Mouse (Mus musculus) embryonic facial prominence, embryonic 11.5 days (tissue): ENCODE results near the gene Erp27. TPM values are rescaled to one million over a fixed set of nuclear protein-coding genes. Genes with fewer than 3 reads are reported as not detected.

Experiments used
- ATAC-seq: fragments of 200-750 bp; cut with Nextera tagmentation; replicated peaks from 2 replicates; pipeline ENCODE4 v1.8.0; 2017; ENCODE audit warnings: low read depth; ENCODE audit not compliant: insufficient number of reproducible peaks, low FRiP score, low TSS enrichment
- DNase-seq: peaks from one replicate; pipeline ENCODE4 v3.0.0-alpha.2; 2015; ENCODE audit warnings: low spot score
- H3K27ac ChIP-seq: fragments of 300-500 bp; sonication (generic); replicated peaks from 2 replicates; pipeline ENCODE4 v1.5.1; 2014; ENCODE audit warnings: mild to moderate bottlenecking, low read depth, low read length, control low read depth
- H3K27me3 ChIP-seq: fragments of 300-500 bp; sonication (generic); 2 replicates; pipeline ENCODE4 v1.6.1; 2014; ENCODE audit warnings: mild to moderate bottlenecking, low read length, moderate library complexity, mixed read lengths; ENCODE audit not compliant: control insufficient read depth, insufficient read depth
- H3K36me3 ChIP-seq: fragments of 300-500 bp; sonication (generic); replicated peaks from 2 replicates; pipeline ENCODE4 v1.6.1; 2014; ENCODE audit warnings: low read depth, mild to moderate bottlenecking, low read length, moderate library complexity, mixed read lengths; ENCODE audit not compliant: control insufficient read depth, insufficient read depth
- H3K4me1 ChIP-seq: fragments of 300-500 bp; sonication (generic); 2 replicates; pipeline ENCODE4 v1.6.1; 2014; ENCODE audit warnings: low read length, mixed read lengths; ENCODE audit not compliant: control insufficient read depth, insufficient read depth
- H3K4me2 ChIP-seq: fragments of 300-500 bp; sonication (generic); 2 replicates; pipeline ENCODE4 v1.6.1; 2014; ENCODE audit warnings: low read depth, mild to moderate bottlenecking, control low read depth, low read length, moderate library complexity
- H3K4me3 ChIP-seq: fragments of 300-500 bp; sonication (generic); 2 replicates; pipeline ENCODE4 v1.5.1; 2014; ENCODE audit warnings: low read depth, low read length, control low read depth
- H3K9ac ChIP-seq: fragments of 300-500 bp; sonication (generic); replicated peaks from 2 replicates; pipeline ENCODE4 v1.6.1; 2014; ENCODE audit warnings: mild to moderate bottlenecking, control low read depth, low read length
- H3K9me3 ChIP-seq: fragments of 300-500 bp; sonication (generic); replicated peaks from 2 replicates; pipeline ENCODE4 v1.6.1; 2016; ENCODE audit warnings: mild to moderate bottlenecking, low read length, inconsistent platforms, mixed read lengths; ENCODE audit not compliant: control insufficient read depth
- WGBS: fragments of 180-500 bp; shearing (Covaris S2); extraction: QIAGEN DNeasy Blood & Tissue Kit; methylation state at CpG from one replicate; pipeline ENCODE4 v1.1.7; 2014; 5-methylcytosine and 5-hydroxymethylcytosine counted together
- polyA plus RNA-seq: library from polyadenylated mRNA; unstranded; fragments of >200 nt; fragmentation: Nextera tagmentation; extraction: Ambion mirVana; gene quantifications from 2 replicates; pipeline ENCODE4 v1.2.1, GENCODE M21; 2014

Erp27 gene
- polyA plus RNA-seq, 1 experiment from 2014 or later: not detected

GRCm38 (mm10) chr6:136937117-136937516 is 15.1 kb upstream of the Erp27 start:
- Histone ChIP-seq H3K4me2 (no peak overlapping the region), H3K36me3 (no peaks in the 10 kb centered on the region), H3K27ac (no peak overlapping the region), H3K4me1 (peaks cover 3% of the 10 kb centered on the region; the same call in 1 of the 2 replicates), H3K9me3 (no peaks in the 10 kb centered on the region), H3K9ac (no peak overlapping the region), H3K27me3 (no peaks in the 10 kb centered on the region), H3K4me3 (no peak overlapping the region)
- ATAC-seq (no peak), DNase-seq (no peak)
- WGBS: 89% methylated on average over 3 of the region's 3 CpGs

GRCm38 (mm10) chr6:136936361-136936760 is 14.4 kb upstream of the Erp27 start:
- H3K4me1 ChIP-seq: peaks cover 3% of the 10 kb centered on the region; the same call in 1 of the 2 replicates
- WGBS: 81% methylated on average over 9 of the region's 9 CpGs

GRCm38 (mm10) chr6:136935233-136935632 is 13.3 kb upstream of the Erp27 start:
- DNase-seq: no peak
- Histone ChIP-seq H3K4me1 (no peaks in the 10 kb centered on the region), H3K9ac (no peak overlapping the region), H3K4me2 (no peak overlapping the region), H3K4me3 (no peak overlapping the region), H3K9me3 (no peaks in the 10 kb centered on the region), H3K27me3 (no peaks in the 10 kb centered on the region), H3K36me3 (no peaks in the 10 kb centered on the region), H3K27ac (no peak overlapping the region)
- WGBS: 78% methylated on average over 3 of the region's 3 CpGs
- ATAC-seq: no peak

More at GRCm38 (mm10) chr6:136936361-136936760, 14.4 kb upstream of the Erp27 start:
- ATAC-seq: no peak
- no peak overlapping the region for H3K4me2 ChIP-seq
- H3K9ac ChIP-seq: no peak overlapping the region
- H3K36me3 ChIP-seq: no peaks in the 10 kb centered on the region
- no peaks in the 10 kb centered on the region for H3K27me3 ChIP-seq
- no peak overlapping the region for H3K4me3 ChIP-seq
- no peaks in the 10 kb centered on the region for H3K9me3 ChIP-seq
- DNase-seq: no peak
- no peak overlapping the region for H3K27ac ChIP-seq

GRCm38 (mm10) chr6:136934068-136934467 is 12.1 kb upstream of the Erp27 start:
- no peak for ATAC-seq
- H3K36me3 ChIP-seq: no peaks in the 10 kb centered on the region
- no peaks in the 10 kb centered on the region for H3K9me3 ChIP-seq
- no peak overlapping the region for H3K9ac ChIP-seq
- H3K27me3 ChIP-seq: no peaks in the 10 kb centered on the region
- no peak overlapping the region for H3K27ac ChIP-seq
- no peak overlapping the region for H3K4me2 ChIP-seq
- DNase-seq: no peak
- no peaks in the 10 kb centered on the region for H3K4me1 ChIP-seq
- no peak overlapping the region for H3K4me3 ChIP-seq
- WGBS: 87% methylated on average over 7 of the region's 7 CpGs

- H3K9ac ChIP-seq: no peak overlapping the region
- no peak; the same call in 1 of the 2 replicates for ATAC-seq
- no peaks in the 10 kb centered on the region for H3K4me1 ChIP-seq
- H3K4me3 ChIP-seq: no peak overlapping the region
- no peaks in the 10 kb centered on the region for H3K27me3 ChIP-seq
- DNase-seq: no peak
- H3K9me3 ChIP-seq: no peaks in the 10 kb centered on the region
- 89% methylated on average over 13 of the region's 13 CpGs for WGBS
- no peak overlapping the region for H3K27ac ChIP-seq
- no peak overlapping the region for H3K4me2 ChIP-seq
- no peaks in the 10 kb centered on the region for H3K36me3 ChIP-seq
Measured at GRCm38 (mm10) chr6:136931246-136931645, 9.3 kb upstream of the Erp27 start.

GRCm38 (mm10) chr6:136930677-136931076 is 8.7 kb upstream of the Erp27 start:
- 0 out of 2 replicates have a peak overlapping the region, but pooled peaks have one; percentile 20 for H3K27ac ChIP-seq
- H3K4me2 ChIP-seq: no peak overlapping the region
- H3K36me3 ChIP-seq: no peaks in the 10 kb centered on the region
- H3K9ac ChIP-seq: 0 out of 2 replicates have a peak overlapping the region, but pooled peaks have one; percentile 8
- no peak overlapping the region for H3K4me3 ChIP-seq
- ATAC-seq (peak; percentile 74), DNase-seq (peak; percentile 68)
- H3K4me1 ChIP-seq: no peaks in the 10 kb centered on the region
- WGBS: 28% methylated on average over 12 of the region's 12 CpGs
- no peaks in the 10 kb centered on the region for H3K9me3 ChIP-seq
- H3K27me3 ChIP-seq: no peaks in the 10 kb centered on the region

GRCm38 (mm10) chr6:136927626-136928025 is 5.6 kb upstream of the Erp27 start:
- Histone ChIP-seq H3K4me2 (no peak overlapping the region), H3K36me3 (no peaks in the 10 kb centered on the region), H3K27ac (no peak overlapping the region), H3K9me3 (no peaks in the 10 kb centered on the region), H3K4me3 (no peak overlapping the region), H3K27me3 (no peaks in the 10 kb centered on the region), H3K4me1 (no peaks in the 10 kb centered on the region), H3K9ac (no peak overlapping the region)
- 75% methylated on average over 1 of the region's 1 CpGs for WGBS
- ATAC-seq (no peak), DNase-seq (no peak)

- 69% methylated on average over 8 of the region's 8 CpGs for whole genome bisulfite sequencing
- DNase-seq (no peak), ATAC-seq (no peak)
Measured at GRCm38 (mm10) chr6:136925049-136925448, 3.1 kb upstream of the Erp27 start.

More at GRCm38 (mm10) chr6:136925049-136925448, 3.1 kb upstream of the Erp27 start:
- Histone ChIP-seq H3K4me1 (no peaks in the 10 kb centered on the region), H3K4me2 (no peak overlapping the region), H3K27ac (no peak overlapping the region), H3K27me3 (no peaks in the 10 kb centered on the region), H3K4me3 (no peak overlapping the region), H3K9ac (no peak overlapping the region), H3K9me3 (no peaks in the 10 kb centered on the region), H3K36me3 (no peaks in the 10 kb centered on the region)
